ENCODE assay signal across 9 mouse cellular contexts in genomic region chr17:6678063-6678462, GRCm38 (mm10). TPM values are rescaled to one million over a fixed set of nuclear protein-coding genes. Genes with fewer than 3 reads are reported as not detected.
DNase-seq lines count a peak whose midpoint lies in the region; ATAC-seq and TF ChIP-seq lines count a peak whose summit lies in the region.
"Not testable (repeated sequence)": the region's sequence is repeated elsewhere in the genome, so short reads cannot be mapped to it uniquely, and the experiment has no call there.
"Had no signal": no experiment of that assay in that cellular context is flagged by ENCODE, and none has a peak within 500 bp of the region (broad histone marks: within the 10 kb centered on the region; RNA-seq: fewer than 3 reads in every experiment).

No protein-coding gene starts in this region.

- CTCF ChIA-PET in Patski (lab: Charles Lee): not testable (repeated sequence)

- H3K27ac ChIP-seq in embryonic facial prominence, embryonic 13.5 days; kidney, embryonic 14.5 days (ENCODE audit: low read depth, low read length): not testable (repeated sequence)

- not testable (repeated sequence) for H3K9ac ChIP-seq in embryonic facial prominence, embryonic 13.5 days; kidney, embryonic 14.5 days (ENCODE audit: low read depth, low read length)

- H3K4me3 ChIP-seq in embryonic facial prominence, embryonic 13.5 days; kidney, embryonic 14.5 days (ENCODE audit: low read length): not testable (repeated sequence)

- 0% methylated on average over 1 of the region's 2 CpGs for WGBS in embryonic facial prominence, embryonic 13.5 days
- 80% methylated on average over 1 of the region's 2 CpGs for WGBS in kidney, embryonic 14.5 days

- not testable (repeated sequence) for H3K9me3 ChIP-seq in embryonic facial prominence, embryonic 13.5 days; kidney, embryonic 14.5 days (ENCODE audit: control insufficient read depth, low read length)

- H3K4me2 ChIP-seq in embryonic facial prominence, embryonic 13.5 days; kidney, embryonic 14.5 days (replicated peaks; ENCODE audit: low read depth, low read length): not testable (repeated sequence)

- not testable (repeated sequence) for DNase-seq in Patski (ENCODE audit: low read depth, low spot score)
- peak; percentile 74 for DNase-seq in heart, adult 11 months
- peak; percentile 79 to 82 for DNase-seq in lung, adult 18-20 months
- peak; percentile 65 for DNase-seq in lung, postnatal 25 days (ENCODE audit: low spot score)

- not testable (repeated sequence) for H3K27me3 ChIP-seq in Patski; embryonic facial prominence, embryonic 13.5 days; kidney, embryonic 14.5 days (ENCODE audit: control insufficient read depth, insufficient read depth, low read length)

- in situ Hi-C loops in Patski (cut with MboI; ENCODE audit: low pct_unique_long_range_greater_than_20kb): loop anchor here (25.0 kb wide), 1 partner anchor 591 kb away; the partner anchor contains the start of genes Gtf2h5 and Serac1

- POLR2A ChIA-PET in Patski (lab: Charles Lee): not testable (repeated sequence)

- H3K4me1 ChIP-seq in embryonic facial prominence, embryonic 13.5 days; kidney, embryonic 14.5 days (ENCODE audit: control insufficient read depth, insufficient read depth, low read length): not testable (repeated sequence)

- not testable (repeated sequence) for H3K36me3 ChIP-seq in embryonic facial prominence, embryonic 13.5 days; kidney, embryonic 14.5 days (ENCODE audit: control insufficient read depth, insufficient read depth, low read length)

- TF ChIP-seq CTCF in Patski (IDR thresholded peaks at IDR 0.05): not testable (repeated sequence)

- ATAC-seq in Patski: peak; percentile 72
- 0 out of 2 replicates have a peak, but pooled peaks have one; percentile 45 for ATAC-seq in embryonic facial prominence, embryonic 13.5 days (ENCODE audit: insufficient number of reproducible peaks, insufficient read depth, low FRiP score, low TSS enrichment, low read depth)
- ATAC-seq in kidney, embryonic 14.5 days (ENCODE audit: low FRiP score, low TSS enrichment): 0 out of 2 replicates have a peak, but pooled peaks have one; percentile 66
- ATAC-seq in neutrophil, adult 5-6 weeks (ENCODE audit: extremely low read depth, insufficient number of reproducible peaks, low FRiP score, poor library complexity, severe bottlenecking): peak; percentile 62

RNA-seq across cellular contexts. Expression of gene Sytl3, which starts 19.2 kb away (rescaled TPM):
- polyA plus RNA-seq in Patski (2021): not detected
- 0.31 and 0.48 TPM in 2 replicates for polyA plus RNA-seq in embryonic facial prominence, embryonic 13.5 days (2015; fragmentation: Nextera tagmentation; extraction: Ambion mirVana)
- polyA plus RNA-seq in kidney, embryonic 14.5 days (2014; fragmentation: Nextera tagmentation; extraction: Ambion mirVana): 0.34 and 0.74 TPM in 2 replicates
- total RNA-seq in neutrophil, adult 5-6 weeks (2017): 5.5 and 6.4 TPM in 2 replicates
- total RNA-seq: layer of hippocampus, postnatal 36 days had no signal
- polyA plus RNA-seq: heart, embryonic 12.5 days had no signal

RNA-seq across cellular contexts. Expression of gene Dynlt1f, which starts 22.4 kb away (rescaled TPM):
- polyA plus RNA-seq in Patski (2021): 126 TPM
- 249 and 255 TPM in 2 replicates for polyA plus RNA-seq in embryonic facial prominence, embryonic 13.5 days (2015; fragmentation: Nextera tagmentation; extraction: Ambion mirVana)
- polyA plus RNA-seq in kidney, embryonic 14.5 days (2014; fragmentation: Nextera tagmentation; extraction: Ambion mirVana): 324 and 393 TPM in 2 replicates
- total RNA-seq in neutrophil, adult 5-6 weeks (2017): 122 and 128 TPM in 2 replicates
